Comparison of ENCODE assay signal across 8 mouse cellular contexts in genomic region chr8:120230715-120231614, GRCm38 (mm10). TPM values are rescaled to one million over a fixed set of nuclear protein-coding genes. Genes with fewer than 3 reads are reported as not detected.
A peak's percentile ranks its signal among the peaks of the same experiment; 100 is the strongest.
DNase-seq lines count a peak whose midpoint lies in the region; ATAC-seq and TF ChIP-seq lines count a peak whose summit lies in the region.

No protein-coding gene starts in this region.

- DNase-seq in adrenal gland, postnatal 10 days: peak; percentile 49
- DNase-seq in adrenal gland, adult 8-10 months: no peak
- DNase-seq in forebrain, embryonic 14.5 days (ENCODE audit: low spot score): no peak
- DNase-seq in kidney, adult 11 months: peak; percentile 65
- no peak for DNase-seq in cerebellum, adult 2 months
- no peak for DNase-seq in ovary, postnatal 10 days (ENCODE audit: low spot score)
- DNase-seq in layer of hippocampus, adult 9-11 months: no peak

- TF ChIP-seq POLR2A in cerebellum, adult 2 months (IDR thresholded peaks at IDR 0.05; ENCODE audit: borderline replicate concordance, insufficient read depth, low read length): no peak

- no peak for ATAC-seq in forebrain, embryonic 14.5 days
- peak; percentile 42 for ATAC-seq in megakaryocyte progenitor cell, adult 5-6 weeks (replicated peaks; ENCODE audit: poor library complexity)

- peak overlapping the region; percentile 57 for H3K4me3 ChIP-seq in forebrain, embryonic 14.5 days (ENCODE audit: low read depth, low read length)
- no peak overlapping the region for H3K4me3 ChIP-seq in cerebellum, adult 2 months (replicated peaks; ENCODE audit: insufficient read depth, low read depth, low read length)

- no peak overlapping the region for H3K27ac ChIP-seq in forebrain, embryonic 14.5 days (ENCODE audit: low read depth, low read length)
- H3K27ac ChIP-seq in cerebellum, adult 2 months (ENCODE audit: insufficient read depth, low read length): no peak overlapping the region

- TF ChIP-seq CTCF in cerebellum, adult 2 months (IDR thresholded peaks at IDR 0.05; ENCODE audit: borderline replicate concordance, insufficient read depth, low read depth, low read length): no peak

- 53% methylated on average over 18 of the region's 18 CpGs for WGBS in forebrain, embryonic 14.5 days
- WGBS in cerebellum, adult 2 months: 82% methylated on average over 18 of the region's 18 CpGs

- peak overlapping the region; percentile 93 for H3K4me2 ChIP-seq in forebrain, embryonic 14.5 days (ENCODE audit: low read length)

- H3K36me3 ChIP-seq in forebrain, embryonic 14.5 days (ENCODE audit: control insufficient read depth, insufficient read depth, low read length): no peaks in the 10 kb centered on the region

- peak overlapping the region; percentile 64; the same call in 1 of the 2 replicates for H3K9ac ChIP-seq in forebrain, embryonic 14.5 days (ENCODE audit: low read length)

- H3K27me3 ChIP-seq in forebrain, embryonic 14.5 days (replicated peaks; ENCODE audit: control insufficient read depth, insufficient read depth, low read length): peaks cover 16% of the 10 kb centered on the region
- no peaks in the 10 kb centered on the region for H3K27me3 ChIP-seq in cerebellum, adult 2 months (ENCODE audit: control insufficient read depth, insufficient read depth, low read length)

- H3K9me3 ChIP-seq in forebrain, embryonic 14.5 days (replicated peaks; ENCODE audit: control insufficient read depth, low read length): no peaks in the 10 kb centered on the region

- peaks cover 43% of the 10 kb centered on the region for H3K4me1 ChIP-seq in forebrain, embryonic 14.5 days (ENCODE audit: control insufficient read depth, insufficient read depth, low read length)
- H3K4me1 ChIP-seq in cerebellum, adult 2 months (ENCODE audit: control insufficient read depth, insufficient read depth, low read length): peaks cover 36% of the 10 kb centered on the region

RNA-seq across cellular contexts. Expression of gene Gse1, which starts 2.7 kb away (rescaled TPM):
- total RNA-seq in adrenal gland, postnatal 10 days (2021): 10 to 100 TPM; 27.2 to 42.9 TPM
- 10 to 100 TPM; 30.7 to 64.5 (median 48.4) TPM for total RNA-seq in adrenal gland, adult 8-10 months (2022)
- polyA plus RNA-seq in forebrain, embryonic 14.5 days (2014; fragmentation: Nextera tagmentation; extraction: Ambion mirVana): 22.6 and 33.6 TPM in 2 replicates
- 32.0 and 32.6 TPM in 2 replicates for total RNA-seq in megakaryocyte progenitor cell, adult 5-6 weeks (2015)
- 10.0 and 11.2 TPM in 2 replicates for total RNA-seq in megakaryocyte progenitor cell, adult 5-6 weeks (2017)
- polyA plus RNA-seq in cerebellum, adult 2 months (2012; rRNA removed): 52.4 and 58.4 TPM in 2 replicates

RNA-seq across cellular contexts. Expression of gene Fam92b, which starts 53.7 kb away (rescaled TPM):
- 1 to 10 TPM in 1 of 2 experiments, under 1 TPM in 1; 0.90 to 1.4 TPM for total RNA-seq in adrenal gland, postnatal 10 days (2021)
- 1 to 10 TPM in 3 of 4 experiments, under 1 TPM in 1; 0.99 to 4.1 (median 2.6) TPM for total RNA-seq in adrenal gland, adult 8-10 months (2022)
- 2.3 and 2.4 TPM in 2 replicates for polyA plus RNA-seq in forebrain, embryonic 14.5 days (2014; fragmentation: Nextera tagmentation; extraction: Ambion mirVana)
- total RNA-seq in megakaryocyte progenitor cell, adult 5-6 weeks (2015): not detected in 2 replicates
- not detected in 2 replicates for total RNA-seq in megakaryocyte progenitor cell, adult 5-6 weeks (2017)
- polyA plus RNA-seq in cerebellum, adult 2 months (2012; rRNA removed): 1.8 and 3.3 TPM in 2 replicates

Comparison
In these comparisons a context has a peak if more than half of its experiments do, and no peak if none do; other contexts are left out.
1. DNase-seq: peak in adrenal gland, postnatal 10 days (single experiment) and kidney, adult 11 months (single experiment); none in adrenal gland, adult 8-10 months (single experiment), forebrain, embryonic 14.5 days (single experiment), cerebellum, adult 2 months (0 of 2), ovary, postnatal 10 days (single experiment) and layer of hippocampus, adult 9-11 months (single experiment).